Mouse (Mus musculus) heart, postnatal 0 days (tissue): ENCODE results near the gene Rorc.

Experiments
- CTCF ChIP-seq: IDR thresholded peaks from 2 replicates; pipeline ENCODE4 v1.5.1; 2016; ENCODE audit warnings: antibody characterized with exemption, control low read depth, low read depth
- EP300 ChIP-seq: IDR thresholded peaks from 2 replicates; pipeline ENCODE4 v1.6.1; 2016; ENCODE audit warnings: antibody characterized with exemption, low read depth

DNA sequence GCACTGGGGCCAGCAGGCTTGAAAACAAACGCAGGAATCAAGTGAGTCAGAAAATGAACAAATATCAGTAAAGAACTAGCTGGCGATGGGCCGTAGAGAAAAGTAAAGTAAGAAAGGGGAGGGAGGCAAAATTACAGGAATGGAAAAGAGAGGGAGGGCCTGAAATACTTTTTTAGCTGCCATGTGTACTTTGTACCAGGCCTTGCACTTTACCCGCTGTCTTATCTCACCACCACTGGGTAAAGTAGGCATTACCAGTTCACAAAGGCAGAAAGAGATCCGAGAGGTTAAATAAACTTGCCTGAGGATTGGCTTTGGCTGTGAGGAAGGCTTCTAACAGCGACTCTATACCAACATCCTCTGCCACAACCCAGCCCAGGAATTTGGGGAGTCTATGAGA is 5.1 kb upstream of the Rorc start:
- TF ChIP-seq CTCF (no peak), EP300 (no peak)
